Mouse (Mus musculus): Measurements from ENCODE around the gene Zfp784.

DNA sequence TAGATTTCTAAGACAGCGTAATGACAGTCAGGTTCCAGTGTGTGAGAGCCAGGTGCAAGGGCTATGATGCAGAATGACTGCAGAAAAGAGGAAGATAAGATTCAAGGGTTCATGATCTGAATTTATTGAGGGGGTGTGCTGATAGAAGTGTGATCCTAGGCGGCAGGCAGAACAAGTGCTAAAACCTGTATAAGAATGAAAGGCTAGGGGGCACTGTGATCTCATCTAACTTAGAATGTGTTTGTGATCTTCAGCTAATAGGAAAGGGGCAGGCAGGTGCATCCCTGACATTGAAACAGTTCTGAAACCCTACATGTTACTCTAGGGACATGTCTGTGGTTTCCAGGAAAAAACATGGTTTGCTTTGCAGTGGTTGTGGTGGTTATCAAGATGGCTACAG, 7.9 kb upstream of the Zfp784 start:
- TF ChIP-seq CTCF (IDR thresholded peaks at IDR 0.05; ENCODE audit: control insufficient read depth, insufficient read depth, insufficient replicate concordance, low read depth, low read length) (no peak), POLR2A (IDR thresholded peaks at IDR 0.05; ENCODE audit: control insufficient read depth, low read depth, low read length) (no peak)

Measured in testis, adult 2 months (tissue).